Mouse (Mus musculus) megakaryocyte, embryonic 14.5 days (primary cell): ENCODE results near the gene Thtpa.

Experiments
- FLI1 ChIP-seq: IDR thresholded peaks from 2 replicates; pipeline ENCODE4 v1.6.1; 2012; ENCODE audit warnings: low read length, inconsistent platforms, mixed read lengths
- GATA1 ChIP-seq: IDR thresholded peaks from 3 replicates; pipeline ENCODE4 v1.6.1; 2012; ENCODE audit warnings: mixed read lengths, low read length, inconsistent platforms, borderline replicate concordance

DNA sequence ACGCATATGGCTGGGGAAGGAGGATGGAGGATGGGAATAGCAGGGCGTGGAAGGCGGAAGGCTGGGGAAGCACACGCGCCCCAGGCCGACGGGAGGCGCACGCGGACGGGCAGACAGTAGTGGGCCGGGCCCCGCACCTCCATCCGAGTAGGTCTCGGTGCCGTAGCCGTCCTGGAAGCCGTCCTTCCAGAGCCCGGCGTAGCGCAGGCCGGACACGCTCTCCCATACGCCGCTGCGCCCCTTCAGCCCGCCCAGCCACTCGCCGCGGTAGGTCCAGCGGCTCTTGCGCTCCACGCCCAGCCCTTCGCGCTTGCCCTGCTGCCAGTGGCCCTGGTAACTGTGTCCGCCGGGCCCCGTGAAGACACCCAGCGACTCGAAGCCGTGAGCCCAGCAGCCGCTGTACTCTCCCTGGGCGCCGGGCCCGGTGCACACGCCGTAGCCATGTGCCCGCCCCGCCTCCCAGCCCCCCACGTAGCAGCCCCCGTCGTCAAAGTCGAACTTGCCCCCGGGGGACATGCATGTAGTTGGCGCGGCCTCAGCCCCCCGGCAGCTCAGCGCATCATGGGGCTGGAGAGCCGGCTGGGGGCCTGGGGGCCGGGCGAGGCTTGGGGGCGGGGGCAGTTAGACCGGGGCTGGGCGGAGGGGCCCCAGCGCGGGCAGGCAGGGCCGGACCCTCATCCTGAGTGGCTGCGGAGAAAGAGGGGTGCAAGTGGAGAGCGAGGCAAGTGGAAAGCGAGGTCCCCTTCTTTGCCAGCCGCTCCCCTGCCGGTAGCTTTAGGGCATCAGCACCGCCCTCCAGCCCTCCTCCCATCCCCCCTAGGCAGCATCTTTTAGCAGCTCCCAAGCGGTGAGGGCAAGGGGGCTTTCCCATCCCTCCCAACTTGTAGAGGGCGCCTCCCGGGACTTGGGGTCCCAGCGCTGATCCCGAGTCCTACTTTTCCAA lies 20.4 kb downstream of the Thtpa start:
- TF ChIP-seq GATA1 = no peak
- TF ChIP-seq FLI1 = no peak
